In the genomic region with DNA sequence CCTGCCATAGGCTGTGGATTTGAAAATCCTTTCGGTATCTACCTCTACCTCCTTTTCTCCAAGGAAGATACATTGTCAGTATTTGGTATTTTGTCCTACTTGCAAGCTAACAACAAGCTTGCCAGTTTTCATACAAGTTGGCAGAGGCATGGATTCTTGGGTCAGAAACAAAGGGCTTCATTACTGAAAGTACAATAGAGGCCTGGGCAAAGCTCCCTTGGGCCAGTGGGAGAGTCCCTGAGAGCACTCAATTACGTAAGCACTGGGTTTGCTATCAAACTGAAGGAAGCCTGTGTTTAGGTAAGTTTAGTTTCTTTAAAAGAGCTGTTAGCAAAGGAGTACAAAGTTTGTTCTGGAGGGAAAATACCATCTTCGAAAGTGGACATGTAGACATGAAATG, we compare ENCODE assay signal across 17 mouse cellular contexts. TPM values are rescaled to one million over a fixed set of nuclear protein-coding genes. Genes with fewer than 3 reads are reported as not detected.
DNase-seq lines count a peak whose midpoint lies in the region.
"Had no signal": no experiment of that assay in that cellular context is flagged by ENCODE, and none has a peak within 500 bp of the region (broad histone marks: within the 10 kb centered on the region; RNA-seq: fewer than 3 reads in every experiment).

No protein-coding gene starts in this region.

- peak; percentile 13 for DNase-seq in cerebellum, adult 11-12 months
- DNase-seq in cerebellum, postnatal 36 days: no peak
- DNase-seq in layer of hippocampus, adult 11-12 months (ENCODE audit: low spot score): peak; percentile 43
- no peak for DNase-seq in layer of hippocampus, postnatal 36 days
- peak; percentile 37 for DNase-seq in retina, postnatal 1 day
- no peak for DNase-seq in retina, embryonic 14.5 days (ENCODE audit: low spot score)
- DNase-seq in ovary, adult 18-20 months (ENCODE audit: low spot score): no peak
- DNase-seq: adrenal gland, postnatal 25 days; embryo, embryonic 11 days; gastrocnemius, postnatal 14 days; heart, postnatal 14 days; kidney, adult 18-20 months; kidney, postnatal 25 days; lung, embryonic 14.5 days; right cerebral cortex, postnatal 25 days; thymus, adult 18-20 months; thymus, postnatal 25 days had no signal

RNA-seq across cellular contexts. Expression of a gene that starts 1.5 kb away (rescaled TPM):
- 10 to 100 TPM; 13.4 to 14.5 TPM for total RNA-seq in layer of hippocampus, postnatal 36 days (2021)

RNA-seq across cellular contexts. Expression of a gene that starts 16.5 kb away (rescaled TPM):
- total RNA-seq in layer of hippocampus, postnatal 36 days (2021): 1 to 10 TPM; 1.8 to 2.3 TPM

Comparison
In these comparisons a context has a peak if more than half of its experiments do, and no peak if none do; other contexts are left out.
1. DNase-seq: peak in cerebellum, adult 11-12 months (single experiment), layer of hippocampus, adult 11-12 months (single experiment) and retina, postnatal 1 day (single experiment); none in cerebellum, postnatal 36 days (0 of 2), layer of hippocampus, postnatal 36 days (0 of 2), retina, embryonic 14.5 days (single experiment) and ovary, adult 18-20 months (single experiment).